Mouse (Mus musculus): ENCODE data around the gene Prmt2.

GRCm38 (mm10) chr10:76225944-76226343, 11.7 kb downstream of the Prmt2 start:
- TF ChIP-seq EP300 (IDR thresholded peaks at IDR 0.05; ENCODE audit: low read depth) = no peak
- no peak for TF ChIP-seq CTCF (IDR thresholded peaks at IDR 0.05; ENCODE audit: low read depth)

Measured in liver, postnatal 0 days (tissue).